Mouse (Mus musculus) adrenal gland, adult (tissue): ENCODE data around the gene Dcun1d2.
A peak's percentile ranks its signal among the peaks of the same experiment; 100 is the strongest.
"Not testable (repeated sequence)": the region's sequence is repeated elsewhere in the genome, so short reads cannot be mapped to it uniquely, and the experiment has no call there.

Source experiments
- DNase-seq, 2 experiments: peaks; one replicate each; pipeline ENCODE4 v3.0.0; 2022 to 2023; ENCODE audit warnings: low spot score in 1 of 2; ENCODE audit not compliant: inconsistent age in 2 of 2

Dcun1d2 gene

GRCm38 (mm10) chr8:13287692-13288623, at the start of gene Dcun1d2, which contains the start of gene Tmco3:
Dcun1d2 (minus strand) TSS chr8:13288131.
Tmco3 (plus strand) TSS chr8:13288190.
- DNase-seq, result peak; percentile 97 to 99

- DNase-seq, result no peak
Measured at GRCm38 (mm10) chr8:13337678-13338077, 49.7 kb upstream of the Dcun1d2 start.

GRCm38 (mm10) chr8:13337245-13337644, 49.3 kb upstream of the Dcun1d2 start:
- DNase-seq, result not testable (repeated sequence)

- no peak for DNase-seq
Measured at GRCm38 (mm10) chr8:13334671-13335070, 46.7 kb upstream of the Dcun1d2 start.

- DNase-seq, result peak; percentile 29 to 83
Measured at GRCm38 (mm10) chr8:13326598-13326997, 38.7 kb upstream of the Dcun1d2 start.

- DNase-seq, result no peak
Measured at GRCm38 (mm10) chr8:13316671-13317070, 28.7 kb upstream of the Dcun1d2 start.

- no peak for DNase-seq
Measured at GRCm38 (mm10) chr8:13314922-13315321, 27.0 kb upstream of the Dcun1d2 start.

- no peak for DNase-seq
Measured at GRCm38 (mm10) chr8:13306916-13307315, 19.0 kb upstream of the Dcun1d2 start.

GRCm38 (mm10) chr8:13306309-13306909, 18.5 kb upstream of the Dcun1d2 start:
- DNase-seq, result no peak

GRCm38 (mm10) chr8:13305884-13306283, 18.0 kb upstream of the Dcun1d2 start:
- DNase-seq, result no peak

GRCm38 (mm10) chr8:13305459-13305858, 17.5 kb upstream of the Dcun1d2 start:
- DNase-seq, result no peak

- DNase-seq, result no peak
Measured at GRCm38 (mm10) chr8:13301036-13301435, 13.1 kb upstream of the Dcun1d2 start.

- DNase-seq, result no peak
Measured at GRCm38 (mm10) chr8:13299571-13299970, 11.6 kb upstream of the Dcun1d2 start.

- DNase-seq, result no peak
Measured at GRCm38 (mm10) chr8:13293677-13294470, 5.9 kb upstream of the Dcun1d2 start.

GRCm38 (mm10) chr8:13292364-13292763, 4.4 kb upstream of the Dcun1d2 start:
- DNase-seq, result peak; percentile 86 to 96

- DNase-seq, result no peak
Measured at GRCm38 (mm10) chr8:13288646-13289045, 715 bp upstream of the Dcun1d2 start.

GRCm38 (mm10) chr8:13287304-13287691, 633 bp downstream of the Dcun1d2 start:
- DNase-seq, result peak; percentile 96 to 98

GRCm38 (mm10) chr8:13283200-13283599, 4.7 kb downstream of the Dcun1d2 start:
- DNase-seq, result no peak

GRCm38 (mm10) chr8:13276941-13277447, 10.9 kb downstream of the Dcun1d2 start:
- no peak for DNase-seq

- no peak for DNase-seq
Measured at GRCm38 (mm10) chr8:13272834-13273233, 15.1 kb downstream of the Dcun1d2 start.

GRCm38 (mm10) chr8:13267566-13267965, 20.4 kb downstream of the Dcun1d2 start:
- no peak for DNase-seq
